Mouse (Mus musculus): ENCODE results near the gene Luc7l3.

DNA sequence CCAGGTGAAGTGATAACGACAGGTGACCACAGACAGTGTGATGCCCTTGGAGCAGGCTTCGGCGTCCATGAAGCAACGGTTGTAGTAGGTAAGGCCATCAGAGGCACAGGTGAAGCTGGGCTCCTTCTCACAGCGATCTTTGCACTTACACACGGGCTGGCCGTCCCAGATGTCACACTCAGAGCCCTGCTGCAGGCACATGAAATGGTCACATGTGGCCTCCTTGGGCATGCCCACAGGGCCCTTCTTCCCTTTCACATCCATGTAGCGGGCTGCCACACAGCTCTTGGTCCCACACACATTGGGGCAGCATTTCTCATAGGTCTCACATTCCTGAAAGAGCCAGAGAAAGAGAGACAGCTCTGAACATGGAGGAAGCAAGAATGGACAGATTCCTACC is 83.0 kb downstream of the Luc7l3 start:
- TF ChIP-seq EP300 (IDR thresholded peaks at IDR 0.05; ENCODE audit: low read depth) (no peak), CTCF (IDR thresholded peaks at IDR 0.05; ENCODE audit: low read depth) (no peak)

Measured in liver, embryonic 14.5 days (tissue).